Mouse (Mus musculus): ENCODE data around the gene Paxx. TPM values are rescaled to one million over a fixed set of nuclear protein-coding genes. Genes with fewer than 3 reads are reported as not detected.
"Not testable (repeated sequence)": the region's sequence is repeated elsewhere in the genome, so short reads cannot be mapped to it uniquely, and the experiment has no call there.

Gene Paxx
- polyA plus RNA-seq, 1 experiment from 2014 or later, result 23.2 TPM

- DNase-seq (ENCODE audit: low spot score, missing footprints) (peak; percentile 98), ATAC-seq (ENCODE audit: low FRiP score) (0 out of 2 replicates have a peak, but pooled peaks have one; percentile 12)
- 41% methylated on average over 5 of the region's 5 CpGs for WGBS
These were observed 34.1 kb downstream of the Paxx start for GRCm38 (mm10) chr2:25426721-25427191.

GRCm38 (mm10) chr2:25425481-25425880, 35.4 kb downstream of the Paxx start:
- 54% methylated on average over 27 of the region's 27 CpGs for WGBS
- H3K27me3 ChIP-seq (ENCODE audit: control insufficient read depth, insufficient read depth, low read length), result peaks cover 13% of the 10 kb centered on the region

More at GRCm38 (mm10) chr2:25426721-25427191, 34.1 kb downstream of the Paxx start:
- no peaks in the 10 kb centered on the region for H3K9me3 ChIP-seq (ENCODE audit: control insufficient read depth, low read length)
- H3K36me3 ChIP-seq (ENCODE audit: control insufficient read depth, insufficient read depth, low read length), result no peaks in the 10 kb centered on the region
- H3K4me2 ChIP-seq, result no peak overlapping the region
- peaks cover 9% of the 10 kb centered on the region for H3K4me1 ChIP-seq (ENCODE audit: control insufficient read depth, insufficient read depth, low read length)
- H3K27ac ChIP-seq (ENCODE audit: low read depth, low read length), result no peak overlapping the region
- H3K4me3 ChIP-seq (ENCODE audit: low read depth, low read length), result no peak overlapping the region
- H3K9ac ChIP-seq (ENCODE audit: low read length), result no peak overlapping the region
- H3K27me3 ChIP-seq (ENCODE audit: control insufficient read depth, insufficient read depth, low read length), result peaks cover 13% of the 10 kb centered on the region

GRCm38 (mm10) chr2:25423626-25424025, 37.3 kb downstream of the Paxx start:
- H3K9ac ChIP-seq (ENCODE audit: low read length), result no peak overlapping the region
- H3K27ac ChIP-seq (ENCODE audit: low read depth, low read length), result no peak overlapping the region
- peaks cover 8% of the 10 kb centered on the region; the same call in 1 of the 2 replicates for H3K27me3 ChIP-seq (ENCODE audit: control insufficient read depth, insufficient read depth, low read length)
- H3K36me3 ChIP-seq (ENCODE audit: control insufficient read depth, insufficient read depth, low read length), result no peaks in the 10 kb centered on the region
- no peak for ATAC-seq (ENCODE audit: low FRiP score)
- DNase-seq (ENCODE audit: low spot score, missing footprints), result no peak
- WGBS, result 67% methylated on average over 1 of the region's 1 CpGs
- H3K4me3 ChIP-seq (ENCODE audit: low read depth, low read length), result no peak overlapping the region
- no peaks in the 10 kb centered on the region for H3K9me3 ChIP-seq (ENCODE audit: control insufficient read depth, low read length)
- no peaks in the 10 kb centered on the region for H3K4me1 ChIP-seq (ENCODE audit: control insufficient read depth, insufficient read depth, low read length)
- H3K4me2 ChIP-seq, result no peak overlapping the region

More at GRCm38 (mm10) chr2:25425481-25425880, 35.4 kb downstream of the Paxx start:
- DNase-seq (ENCODE audit: low spot score, missing footprints), result no peak
- H3K4me1 ChIP-seq (ENCODE audit: control insufficient read depth, insufficient read depth, low read length), result peaks cover 5% of the 10 kb centered on the region
- no peaks in the 10 kb centered on the region for H3K36me3 ChIP-seq (ENCODE audit: control insufficient read depth, insufficient read depth, low read length)
- no peak overlapping the region for H3K27ac ChIP-seq (ENCODE audit: low read depth, low read length)
- no peak overlapping the region for H3K9ac ChIP-seq (ENCODE audit: low read length)
- no peaks in the 10 kb centered on the region for H3K9me3 ChIP-seq (ENCODE audit: control insufficient read depth, low read length)
- H3K4me2 ChIP-seq, result no peak overlapping the region
- no peak overlapping the region for H3K4me3 ChIP-seq (ENCODE audit: low read depth, low read length)
- no peak for ATAC-seq (ENCODE audit: low FRiP score)

- no peak within 1 kb of the TSS for H3K27ac ChIP-seq (ENCODE audit: low read depth, low read length)
- peaks cover 8% of the 10 kb centered on the region; the same call in 1 of the 2 replicates for H3K27me3 ChIP-seq (ENCODE audit: control insufficient read depth, insufficient read depth, low read length)
- H3K4me2 ChIP-seq, result no peak within 1 kb of the TSS
- no peaks in the 10 kb centered on the region for H3K36me3 ChIP-seq (ENCODE audit: control insufficient read depth, insufficient read depth, low read length)
- ATAC-seq (ENCODE audit: low FRiP score) (no peak), DNase-seq (ENCODE audit: low spot score, missing footprints) (no peak)
- 69% methylated on average over 17 of the region's 17 CpGs for WGBS
- no peak within 1 kb of the TSS for H3K9ac ChIP-seq (ENCODE audit: low read length)
- H3K4me3 ChIP-seq (ENCODE audit: low read depth, low read length), result no peak within 1 kb of the TSS
- no peaks in the 10 kb centered on the region for H3K9me3 ChIP-seq (ENCODE audit: control insufficient read depth, low read length)
- H3K4me1 ChIP-seq (ENCODE audit: control insufficient read depth, insufficient read depth, low read length), result no peaks in the 10 kb centered on the region
These were observed 38.1 kb downstream of the Paxx start, which contains the start of gene Fut7 for GRCm38 (mm10) chr2:25422587-25423410. Fut7 (plus strand) TSS chr2:25423267.

GRCm38 (mm10) chr2:25421896-25422295, 39.0 kb downstream of the Paxx start:
- Histone ChIP-seq H3K27me3 (ENCODE audit: control insufficient read depth, insufficient read depth, low read length) (peaks cover 8% of the 10 kb centered on the region; the same call in 1 of the 2 replicates), H3K9ac (ENCODE audit: low read length) (no peak overlapping the region), H3K9me3 (ENCODE audit: control insufficient read depth, low read length) (no peaks in the 10 kb centered on the region), H3K4me3 (ENCODE audit: low read depth, low read length) (no peak overlapping the region), H3K4me2 (no peak overlapping the region), H3K36me3 (ENCODE audit: control insufficient read depth, insufficient read depth, low read length) (no peaks in the 10 kb centered on the region), H3K27ac (ENCODE audit: low read depth, low read length) (no peak overlapping the region), H3K4me1 (ENCODE audit: control insufficient read depth, insufficient read depth, low read length) (no peaks in the 10 kb centered on the region)
- DNase-seq (ENCODE audit: low spot score, missing footprints), result peak; percentile 89
- WGBS, result 13% methylated on average over 3 of the region's 3 CpGs
- peak; percentile 62 for ATAC-seq (ENCODE audit: low FRiP score)

- ATAC-seq (ENCODE audit: low FRiP score), result no peak
- H3K27ac ChIP-seq (ENCODE audit: low read depth, low read length), result no peak overlapping the region
- H3K36me3 ChIP-seq (ENCODE audit: control insufficient read depth, insufficient read depth, low read length), result no peaks in the 10 kb centered on the region
- no peaks in the 10 kb centered on the region for H3K9me3 ChIP-seq (ENCODE audit: control insufficient read depth, low read length)
- no peak overlapping the region for H3K9ac ChIP-seq (ENCODE audit: low read length)
- H3K4me1 ChIP-seq (ENCODE audit: control insufficient read depth, insufficient read depth, low read length), result no peaks in the 10 kb centered on the region
- no peak overlapping the region for H3K4me2 ChIP-seq
- no peak overlapping the region for H3K4me3 ChIP-seq (ENCODE audit: low read depth, low read length)
- no peak for DNase-seq (ENCODE audit: low spot score, missing footprints)
- 24% methylated on average over 3 of the region's 3 CpGs for WGBS
- no peaks in the 10 kb centered on the region for H3K27me3 ChIP-seq (ENCODE audit: control insufficient read depth, insufficient read depth, low read length)
These were observed 43.5 kb downstream of the Paxx start for GRCm38 (mm10) chr2:25417426-25417825.

GRCm38 (mm10) chr2:25413436-25413835, 47.5 kb downstream of the Paxx start:
- H3K4me3 ChIP-seq (ENCODE audit: low read depth, low read length); H3K9ac ChIP-seq (ENCODE audit: low read length); H3K4me1 ChIP-seq (ENCODE audit: control insufficient read depth, insufficient read depth, low read length); H3K27ac ChIP-seq (ENCODE audit: low read depth, low read length); ATAC-seq (ENCODE audit: low FRiP score); H3K4me2 ChIP-seq; H3K9me3 ChIP-seq (ENCODE audit: control insufficient read depth, low read length); DNase-seq (ENCODE audit: low spot score, missing footprints); H3K27me3 ChIP-seq (ENCODE audit: control insufficient read depth, insufficient read depth, low read length); H3K36me3 ChIP-seq (ENCODE audit: control insufficient read depth, insufficient read depth, low read length): not testable (repeated sequence)

- Histone ChIP-seq H3K4me3 (ENCODE audit: low read depth, low read length) (no peak overlapping the region), H3K27ac (ENCODE audit: low read depth, low read length) (no peak overlapping the region), H3K9ac (ENCODE audit: low read length) (no peak overlapping the region), H3K36me3 (ENCODE audit: control insufficient read depth, insufficient read depth, low read length) (no peaks in the 10 kb centered on the region; the same call in 1 of the 2 replicates), H3K4me2 (no peak overlapping the region), H3K9me3 (ENCODE audit: control insufficient read depth, low read length) (no peaks in the 10 kb centered on the region), H3K4me1 (ENCODE audit: control insufficient read depth, insufficient read depth, low read length) (peaks cover 5% of the 10 kb centered on the region), H3K27me3 (ENCODE audit: control insufficient read depth, insufficient read depth, low read length) (no peaks in the 10 kb centered on the region)
- DNase-seq (ENCODE audit: low spot score, missing footprints), result no peak
- no peak for ATAC-seq (ENCODE audit: low FRiP score)
- WGBS, result 93% methylated on average over 10 of the region's 10 CpGs
These were observed 52.0 kb downstream of the Paxx start for GRCm38 (mm10) chr2:25408908-25409307.

Measured in midbrain, embryonic 11.5 days (tissue).